Mouse (Mus musculus) kidney, embryonic 14.5 days (tissue): ENCODE results near the gene Rarb. TPM values are rescaled to one million over a fixed set of nuclear protein-coding genes. Genes with fewer than 3 reads are reported as not detected.

Source experiments
- ATAC-seq: fragments of 200-750 bp; cut with Nextera tagmentation; 2 replicates; pipeline ENCODE4 v1.8.0; 2017; ENCODE audit warnings: moderate number of reproducible peaks, mild to moderate bottlenecking, moderate TSS enrichment, moderate library complexity; ENCODE audit not compliant: low FRiP score, low TSS enrichment
- H3K27ac ChIP-seq: fragments of 300-500 bp; sonication (generic); 2 replicates; pipeline ENCODE4 v1.5.1; 2014; ENCODE audit warnings: low read depth, mild to moderate bottlenecking, low read length, moderate library complexity, mixed read lengths
- H3K27me3 ChIP-seq: fragments of 300-500 bp; sonication (generic); 2 replicates; pipeline ENCODE4 v1.6.1; 2014; ENCODE audit warnings: mild to moderate bottlenecking, low read length; ENCODE audit not compliant: control insufficient read depth, insufficient read depth
- H3K36me3 ChIP-seq: fragments of 300-500 bp; sonication (generic); 2 replicates; pipeline ENCODE4 v1.6.1; 2014; ENCODE audit warnings: low read length, mixed read lengths; ENCODE audit not compliant: control insufficient read depth, insufficient read depth
- H3K4me1 ChIP-seq: fragments of 300-500 bp; sonication (generic); 2 replicates; pipeline ENCODE4 v1.6.1; 2014; ENCODE audit warnings: low read length, mixed read lengths; ENCODE audit not compliant: control insufficient read depth, insufficient read depth
- H3K4me2 ChIP-seq: fragments of 300-500 bp; sonication (generic); replicated peaks from 2 replicates; pipeline ENCODE4 v1.6.1; 2014; ENCODE audit warnings: low read depth, mild to moderate bottlenecking, low read length
- H3K4me3 ChIP-seq: fragments of 300-500 bp; sonication (generic); 2 replicates; pipeline ENCODE4 v1.5.1; 2014; ENCODE audit warnings: mild to moderate bottlenecking, low read length
- H3K9ac ChIP-seq: fragments of 300-500 bp; sonication (generic); 2 replicates; pipeline ENCODE4 v1.6.1; 2014; ENCODE audit warnings: low read depth, mild to moderate bottlenecking, low read length, moderate library complexity
- H3K9me3 ChIP-seq: fragments of 300-500 bp; sonication (generic); 2 replicates; pipeline ENCODE4 v1.6.1; 2016; ENCODE audit warnings: low read length; ENCODE audit not compliant: control insufficient read depth
- WGBS: fragments of 180-500 bp; shearing (Covaris S2); extraction: QIAGEN DNeasy Blood & Tissue Kit; methylation state at CpG from one replicate; pipeline ENCODE4 v1.1.7; 2014; 5-methylcytosine and 5-hydroxymethylcytosine counted together
- polyA plus RNA-seq: library from polyadenylated mRNA; unstranded; fragments of >200 nt; fragmentation: Nextera tagmentation; extraction: Ambion mirVana; gene quantifications from 2 replicates; pipeline ENCODE4 v1.2.1, GENCODE M21; 2014

Rarb gene
- polyA plus RNA-seq, 1 experiment from 2014 or later = 44.3 TPM

DNA sequence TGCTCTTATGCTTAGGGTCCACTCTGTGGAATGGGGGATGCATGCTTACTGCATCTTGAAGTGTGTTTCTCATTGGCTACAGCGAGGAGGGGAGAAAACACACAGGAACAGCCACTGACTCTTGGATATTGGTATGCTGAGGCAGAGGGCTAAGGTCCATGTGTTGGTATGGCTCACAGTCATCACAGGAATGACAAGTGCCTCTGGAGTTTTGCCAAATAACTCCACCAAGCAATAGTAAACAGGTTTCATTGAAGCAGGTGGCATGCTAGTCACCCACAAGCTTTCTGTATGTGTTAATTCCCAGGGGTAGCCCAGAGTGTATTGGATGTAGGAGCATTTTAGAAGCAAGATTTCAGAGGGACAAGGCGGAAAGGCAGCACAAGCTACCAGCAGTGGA, 260.9 kb downstream of the Rarb start:
- Histone ChIP-seq H3K4me3 (no peak overlapping the region), H3K4me1 (peaks cover 43% of the 10 kb centered on the region)
- WGBS = 97% methylated on average over 2 of the region's 2 CpGs

GRCm38 (mm10) chr14:16554643-16555459, 264.1 kb downstream of the Rarb start:
- ATAC-seq = peak; percentile 66; the same call in 1 of the 2 replicates
- Histone ChIP-seq H3K27me3 (no peaks in the 10 kb centered on the region), H3K4me3 (no peak overlapping the region), H3K4me2 (peak overlapping the region; percentile 10; the same call in 1 of the 2 replicates), H3K4me1 (peaks cover 27% of the 10 kb centered on the region), H3K9ac (peak overlapping the region; percentile 34; the same call in 1 of the 2 replicates), H3K9me3 (no peaks in the 10 kb centered on the region), H3K36me3 (peaks cover 4% of the 10 kb centered on the region; the same call in 1 of the 2 replicates), H3K27ac (peak overlapping the region; percentile 85)
- 23% methylated on average over 12 of the region's 12 CpGs for WGBS

More for the DNA sequence above, 260.9 kb downstream of the Rarb start:
- H3K27ac ChIP-seq = no peak overlapping the region
- H3K4me2 ChIP-seq = no peak overlapping the region
- no peak overlapping the region for H3K9ac ChIP-seq
- peaks cover 4% of the 10 kb centered on the region; the same call in 1 of the 2 replicates for H3K36me3 ChIP-seq
- ATAC-seq = no peak
- H3K27me3 ChIP-seq = no peaks in the 10 kb centered on the region
- H3K9me3 ChIP-seq = no peaks in the 10 kb centered on the region

- H3K9me3 ChIP-seq = no peaks in the 10 kb centered on the region
- H3K36me3 ChIP-seq = peaks cover 4% of the 10 kb centered on the region; the same call in 1 of the 2 replicates
- no peaks in the 10 kb centered on the region for H3K27me3 ChIP-seq
- H3K4me2 ChIP-seq = no peak overlapping the region; the same call in 1 of the 2 replicates
- peaks cover 21% of the 10 kb centered on the region for H3K4me1 ChIP-seq
- H3K9ac ChIP-seq = no peak overlapping the region
- peak overlapping the region; percentile 85 for H3K27ac ChIP-seq
- ATAC-seq = no peak
- WGBS = 12% methylated on average over 1 of the region's 1 CpGs
- H3K4me3 ChIP-seq = no peak overlapping the region
Observed at GRCm38 (mm10) chr14:16554319-16554642, 264.7 kb downstream of the Rarb start.

DNA sequence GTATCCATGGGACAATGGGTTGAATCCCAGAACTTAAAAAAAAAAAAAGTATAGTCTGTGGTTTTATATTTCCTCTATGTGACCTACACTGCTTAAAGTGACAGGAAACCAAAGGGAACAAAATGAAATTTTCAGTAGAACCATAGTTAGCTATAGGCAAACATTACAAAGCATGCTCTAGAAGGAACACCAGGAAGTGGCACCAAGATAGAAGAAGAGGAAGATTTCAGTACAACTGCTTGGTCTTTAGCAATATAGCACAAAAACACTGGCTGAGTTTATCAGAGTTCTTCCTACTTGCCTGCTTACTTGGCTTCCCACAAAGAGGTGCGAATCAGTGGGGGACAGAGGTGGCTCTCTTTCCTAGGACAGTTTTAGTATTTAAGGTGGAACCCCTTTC, 266.7 kb downstream of the Rarb start:
- H3K9me3 ChIP-seq = no peaks in the 10 kb centered on the region
- H3K4me1 ChIP-seq = peaks cover 21% of the 10 kb centered on the region
- no peak overlapping the region for H3K9ac ChIP-seq
- peaks cover 4% of the 10 kb centered on the region; the same call in 1 of the 2 replicates for H3K36me3 ChIP-seq
- WGBS = 69% methylated on average over 1 of the region's 1 CpGs
- H3K27me3 ChIP-seq = no peaks in the 10 kb centered on the region
- no peak overlapping the region for H3K27ac ChIP-seq
- H3K4me3 ChIP-seq = no peak overlapping the region
- H3K4me2 ChIP-seq = no peak overlapping the region
- no peak for ATAC-seq

- no peak for ATAC-seq
- H3K27ac ChIP-seq = no peak overlapping the region
- H3K4me2 ChIP-seq = no peak overlapping the region
- no peaks in the 10 kb centered on the region for H3K9me3 ChIP-seq
- WGBS = 85% methylated on average over 1 of the region's 1 CpGs
- no peak overlapping the region for H3K9ac ChIP-seq
- peaks cover 4% of the 10 kb centered on the region; the same call in 1 of the 2 replicates for H3K36me3 ChIP-seq
- peaks cover 21% of the 10 kb centered on the region for H3K4me1 ChIP-seq
- H3K4me3 ChIP-seq = no peak overlapping the region
- no peaks in the 10 kb centered on the region for H3K27me3 ChIP-seq
Observed at GRCm38 (mm10) chr14:16551843-16552242, 267.1 kb downstream of the Rarb start.

- no peaks in the 10 kb centered on the region for H3K27me3 ChIP-seq
- no peak overlapping the region for H3K9ac ChIP-seq
- H3K9me3 ChIP-seq = no peaks in the 10 kb centered on the region
- no peak for ATAC-seq
- no peak overlapping the region for H3K27ac ChIP-seq
- 0 out of 2 replicates have a peak, but pooled peaks cover 2% of the 10 kb centered on the region for H3K4me1 ChIP-seq
- 79% methylated on average over 8 of the region's 8 CpGs for WGBS
- no peak overlapping the region for H3K4me2 ChIP-seq
- H3K36me3 ChIP-seq = peaks cover 7% of the 10 kb centered on the region; the same call in 1 of the 2 replicates
- no peak overlapping the region for H3K4me3 ChIP-seq
Observed at GRCm38 (mm10) chr14:16548200-16548576, 270.8 kb downstream of the Rarb start.

GRCm38 (mm10) chr14:16547492-16548199, 271.3 kb downstream of the Rarb start:
- Histone ChIP-seq H3K9me3 (no peaks in the 10 kb centered on the region), H3K4me1 (0 out of 2 replicates have a peak, but pooled peaks cover 2% of the 10 kb centered on the region), H3K4me2 (no peak overlapping the region), H3K4me3 (no peak overlapping the region), H3K27ac (no peak overlapping the region; the same call in 1 of the 2 replicates), H3K36me3 (peaks cover 7% of the 10 kb centered on the region; the same call in 1 of the 2 replicates), H3K27me3 (no peaks in the 10 kb centered on the region), H3K9ac (no peak overlapping the region)
- no peak for ATAC-seq
- 67% methylated on average over 6 of the region's 6 CpGs for WGBS

- Histone ChIP-seq H3K36me3 (peaks cover 7% of the 10 kb centered on the region; the same call in 1 of the 2 replicates), H3K27me3 (no peaks in the 10 kb centered on the region), H3K4me3 (no peak overlapping the region), H3K9me3 (no peaks in the 10 kb centered on the region), H3K27ac (no peak overlapping the region), H3K9ac (no peak overlapping the region), H3K4me2 (no peak overlapping the region), H3K4me1 (0 out of 2 replicates have a peak, but pooled peaks cover 2% of the 10 kb centered on the region)
- 77% methylated on average over 2 of the region's 2 CpGs for WGBS
- no peak for ATAC-seq
Observed at GRCm38 (mm10) chr14:16544995-16545394, 274.0 kb downstream of the Rarb start.

DNA sequence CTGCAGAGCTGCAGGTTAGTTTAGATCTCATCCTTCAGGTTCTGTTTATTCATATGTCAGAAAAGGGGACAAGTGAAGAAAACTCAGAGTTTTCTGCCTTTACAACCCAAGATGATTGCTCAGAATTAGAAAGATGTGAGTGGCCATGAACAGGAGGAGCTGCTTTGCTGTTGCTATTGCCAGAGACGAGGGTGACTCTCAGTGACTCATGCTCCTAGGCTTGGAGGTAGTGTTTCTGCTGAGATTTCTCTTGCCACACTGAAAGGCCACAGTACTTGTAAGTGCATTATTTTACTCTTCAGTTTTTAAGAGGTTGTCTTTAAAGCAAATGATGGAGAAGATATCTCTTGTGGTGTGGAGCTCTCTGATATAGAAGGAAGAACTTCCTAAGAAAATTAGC, 277.3 kb downstream of the Rarb start:
- Histone ChIP-seq H3K36me3 (0 out of 2 replicates have a peak, but pooled peaks cover 3% of the 10 kb centered on the region), H3K4me1 (no peaks in the 10 kb centered on the region), H3K9ac (no peak overlapping the region), H3K27me3 (no peaks in the 10 kb centered on the region), H3K4me2 (no peak overlapping the region), H3K27ac (no peak overlapping the region), H3K4me3 (no peak overlapping the region), H3K9me3 (no peaks in the 10 kb centered on the region)
- 63% methylated on average over 1 of the region's 1 CpGs for WGBS
- ATAC-seq = no peak
